Mouse (Mus musculus) CD4-positive, CD25-positive, alpha-beta regulatory T cell, adult 4 months (primary cell): ENCODE results near the gene Dtx3. TPM values are rescaled to one million over a fixed set of nuclear protein-coding genes. Genes with fewer than 3 reads are reported as not detected.
A peak's percentile ranks its signal among the peaks of the same experiment; 100 is the strongest.

Source experiments
- ATAC-seq: one replicate; pipeline ENCODE4 v1.8.0; 2017
- polyA plus RNA-seq, 2 experiments: library from polyadenylated mRNA; unstranded; fragments of 100-300 nt; shearing (Covaris generic); gene quantifications; one replicate each; pipeline ENCODE4 v1.2.1; 2017

The Dtx3 gene
- polyA plus RNA-seq: 10 to 100 TPM; 39.4 to 42.2 TPM

- peak; percentile 70 for ATAC-seq
Measured at GRCm38 (mm10) chr10:127195328-127196129, at the start of gene Dtx3. Gene Dtx3 (minus strand): TSS chr10:127195728.

- no peak for ATAC-seq
Measured at GRCm38 (mm10) chr10:127238241-127238824, 42.8 kb upstream of the Dtx3 start.

- no peak for ATAC-seq
Measured at GRCm38 (mm10) chr10:127236541-127236940, 41.0 kb upstream of the Dtx3 start.

GRCm38 (mm10) chr10:127233141-127233540 is 37.6 kb upstream of the Dtx3 start:
- ATAC-seq: no peak

GRCm38 (mm10) chr10:127231741-127232140 is 36.2 kb upstream of the Dtx3 start:
- ATAC-seq: no peak

GRCm38 (mm10) chr10:127230693-127231092 is 35.2 kb upstream of the Dtx3 start:
- no peak for ATAC-seq

GRCm38 (mm10) chr10:127228897-127229296 is 33.4 kb upstream of the Dtx3 start:
- peak; percentile 38 for ATAC-seq

GRCm38 (mm10) chr10:127227163-127227562 is 31.6 kb upstream of the Dtx3 start:
- no peak for ATAC-seq

GRCm38 (mm10) chr10:127226318-127226895 is 30.9 kb upstream of the Dtx3 start:
- no peak for ATAC-seq

- ATAC-seq: peak; percentile 97
Measured at GRCm38 (mm10) chr10:127225732-127226131, 30.2 kb upstream of the Dtx3 start.

GRCm38 (mm10) chr10:127225213-127225612 is 29.7 kb upstream of the Dtx3 start:
- no peak for ATAC-seq

- ATAC-seq: peak; percentile 75
Measured at GRCm38 (mm10) chr10:127218339-127218738, 22.8 kb upstream of the Dtx3 start.

- ATAC-seq: no peak
Measured at GRCm38 (mm10) chr10:127217177-127217576, 21.6 kb upstream of the Dtx3 start.

GRCm38 (mm10) chr10:127216456-127216855 is 20.9 kb upstream of the Dtx3 start:
- no peak for ATAC-seq

GRCm38 (mm10) chr10:127214422-127214803 is 18.9 kb upstream of the Dtx3 start:
- no peak for ATAC-seq

- no peak for ATAC-seq
Measured at GRCm38 (mm10) chr10:127213704-127214421, 18.3 kb upstream of the Dtx3 start.

GRCm38 (mm10) chr10:127213272-127213671 is 17.7 kb upstream of the Dtx3 start:
- ATAC-seq: no peak

GRCm38 (mm10) chr10:127211414-127211854 is 15.9 kb upstream of the Dtx3 start, which contains the start of gene Pip4k2c:
Gene Pip4k2c (minus strand): TSS chr10:127211585.
- peak; percentile 97 for ATAC-seq

- ATAC-seq: peak; percentile 52
Measured at GRCm38 (mm10) chr10:127210961-127211405, 15.5 kb upstream of the Dtx3 start.

- ATAC-seq: no peak
Measured at GRCm38 (mm10) chr10:127209928-127210570, 14.5 kb upstream of the Dtx3 start.

- no peak for ATAC-seq
Measured at GRCm38 (mm10) chr10:127208921-127209320, 13.4 kb upstream of the Dtx3 start.

- ATAC-seq: no peak
Measured at GRCm38 (mm10) chr10:127205373-127205772, 9.8 kb upstream of the Dtx3 start.
